Mouse (Mus musculus): ENCODE measurements around the gene Olfr1121. TPM values are rescaled to one million over a fixed set of nuclear protein-coding genes. Genes with fewer than 3 reads are reported as not detected.
"Not testable (repeated sequence)": the region's sequence is repeated elsewhere in the genome, so short reads cannot be mapped to it uniquely, and the experiment has no call there.

The Olfr1121 gene
- total RNA-seq (2012; rRNA removed) (not detected in 2 replicates), polyA plus RNA-seq (2012; ENCODE audit: insufficient read depth in 1 of 2, insufficient read length in 2 of 2, low read depth in 1 of 2, low replicate concordance in 2 of 2, missing spikeins in 1 of 2) (not detected)

- no peaks in the 10 kb centered on the region for H3K4me1 ChIP-seq (ENCODE audit: control insufficient read depth in 1 of 2, insufficient read depth in 2 of 2, low read length in 2 of 2)
- H3K4me3 ChIP-seq (ENCODE audit: control insufficient read depth in 1 of 2, insufficient read depth in 1 of 2, low read depth in 2 of 2, low read length in 2 of 2), result no peak within 1 kb of the TSS
- no peak for TF ChIP-seq E2F4 (IDR thresholded peaks at IDR 0.05; ENCODE audit: borderline replicate concordance, low read depth, low read length)
- TF ChIP-seq RCOR1 (IDR thresholded peaks at IDR 0.05; ENCODE audit: low read depth, low read length), result no peak
- no peak for TF ChIP-seq GABPA (IDR thresholded peaks at IDR 0.05; ENCODE audit: low read depth, low read length)
- no peak for TF ChIP-seq SIN3A (IDR thresholded peaks at IDR 0.05; ENCODE audit: low read length)
- no peak for TF ChIP-seq ZMIZ1 (IDR thresholded peaks at IDR 0.05; ENCODE audit: low read depth, low read length)
- TF ChIP-seq MYC (IDR thresholded peaks at IDR 0.05; ENCODE audit: low read depth, low read length), result no peak
- TF ChIP-seq MXI1 (IDR thresholded peaks at IDR 0.05; ENCODE audit: low read depth, low read length), result no peak
- no peak for TF ChIP-seq BHLHE40 (IDR thresholded peaks at IDR 0.05; ENCODE audit: borderline replicate concordance, low read depth, low read length)
- TF ChIP-seq USF2 (IDR thresholded peaks at IDR 0.05; ENCODE audit: borderline replicate concordance in 1 of 2, insufficient read depth in 1 of 2, low read depth in 1 of 2, low read length in 2 of 2), result no peak
- TF ChIP-seq CHD1 (IDR thresholded peaks at IDR 0.05; ENCODE audit: low read depth, low read length), result no peak
- no peak for TF ChIP-seq ZC3H11A (IDR thresholded peaks at IDR 0.05; ENCODE audit: low read depth, low read length)
- TF ChIP-seq SMC3 (IDR thresholded peaks at IDR 0.05; ENCODE audit: low read depth, low read length), result no peak
- TF ChIP-seq CHD2 (IDR thresholded peaks at IDR 0.05; ENCODE audit: low read length), result no peak
- no peak for TF ChIP-seq JUND (IDR thresholded peaks at IDR 0.05; ENCODE audit: low read depth, low read length)
- TF ChIP-seq NELFE (IDR thresholded peaks at IDR 0.05; ENCODE audit: low read depth, low read length), result no peak
- TF ChIP-seq UBTF (IDR thresholded peaks at IDR 0.05; ENCODE audit: borderline replicate concordance, insufficient read depth, low read depth, low read length), result no peak
- TF ChIP-seq ZKSCAN1 (IDR thresholded peaks at IDR 0.05; ENCODE audit: low read depth, low read length), result no peak
- TF ChIP-seq TAL1 (IDR thresholded peaks at IDR 0.05; ENCODE audit: low read length), result no peak
- no peak within 1 kb of the TSS for H3K27ac ChIP-seq (ENCODE audit: control insufficient read depth, low read depth, low read length)
- H3K9ac ChIP-seq (ENCODE audit: control insufficient read depth, low read depth, low read length, poor library complexity, severe bottlenecking), result no peak within 1 kb of the TSS
- no peaks in the 10 kb centered on the region for H3K79me2 ChIP-seq (ENCODE audit: control insufficient read depth, insufficient read depth, low read length, poor library complexity)
- no peak for DNase-seq (ENCODE audit: low read depth, low spot score)
- H3K27me3 ChIP-seq (ENCODE audit: control insufficient read depth in 1 of 2, insufficient read depth in 2 of 2, low read length in 2 of 2), result no peaks in the 10 kb centered on the region
- H3K36me3 ChIP-seq (ENCODE audit: control insufficient read depth in 1 of 2, insufficient read depth in 2 of 2, low read length in 2 of 2), result no peaks in the 10 kb centered on the region
- no peaks in the 10 kb centered on the region for H3K9me3 ChIP-seq (replicated peaks; ENCODE audit: insufficient read depth, low read length)
Measured at GRCm38 (mm10) chr2:87369595-87369994, at the start of gene Olfr1121. Olfr1121 (plus strand) TSS chr2:87369895.

GRCm38 (mm10) chr2:87354515-87354914 lies 15.2 kb upstream of the Olfr1121 start, which contains the start of gene Olfr1120:
Olfr1120 (plus strand) TSS chr2:87354815.
- Histone ChIP-seq H3K36me3 (ENCODE audit: control insufficient read depth in 1 of 2, insufficient read depth in 2 of 2, low read length in 2 of 2) (no peaks in the 10 kb centered on the region), H3K4me1 (ENCODE audit: control insufficient read depth in 1 of 2, insufficient read depth in 2 of 2, low read length in 2 of 2) (no peaks in the 10 kb centered on the region), H3K9me3 (replicated peaks; ENCODE audit: insufficient read depth, low read length) (no peaks in the 10 kb centered on the region), H3K4me3 (ENCODE audit: control insufficient read depth in 1 of 2, insufficient read depth in 1 of 2, low read depth in 2 of 2, low read length in 2 of 2) (no peak within 1 kb of the TSS), H3K27ac (ENCODE audit: control insufficient read depth, low read depth, low read length) (no peak within 1 kb of the TSS), H3K27me3 (ENCODE audit: control insufficient read depth in 1 of 2, insufficient read depth in 2 of 2, low read length in 2 of 2) (no peaks in the 10 kb centered on the region), H3K79me2 (ENCODE audit: control insufficient read depth, insufficient read depth, low read length, poor library complexity) (no peaks in the 10 kb centered on the region), H3K9ac (ENCODE audit: control insufficient read depth, low read depth, low read length, poor library complexity, severe bottlenecking) (no peak within 1 kb of the TSS)
- DNase-seq (ENCODE audit: low read depth, low spot score), result no peak
- TF ChIP-seq SMC3 (IDR thresholded peaks at IDR 0.05; ENCODE audit: low read depth, low read length) (no peak), MXI1 (IDR thresholded peaks at IDR 0.05; ENCODE audit: low read depth, low read length) (no peak), MEF2A (IDR thresholded peaks at IDR 0.05; ENCODE audit: extremely low read depth, insufficient replicate concordance, low read depth, low read length, poor library complexity, severe bottlenecking) (no peak), POLR2AphosphoS2 (IDR thresholded peaks at IDR 0.05; ENCODE audit: low read length) (no peak), RCOR1 (IDR thresholded peaks at IDR 0.05; ENCODE audit: low read depth, low read length) (no peak), E2F4 (IDR thresholded peaks at IDR 0.05; ENCODE audit: borderline replicate concordance, low read depth, low read length) (no peak), UBTF (IDR thresholded peaks at IDR 0.05; ENCODE audit: borderline replicate concordance, insufficient read depth, low read depth, low read length) (no peak)

- not testable (repeated sequence) for H3K27ac ChIP-seq (ENCODE audit: control insufficient read depth, low read depth, low read length); H3K79me2 ChIP-seq (ENCODE audit: control insufficient read depth, insufficient read depth, low read length, poor library complexity); H3K36me3 ChIP-seq (ENCODE audit: control insufficient read depth in 1 of 2, insufficient read depth in 2 of 2, low read length in 2 of 2); DNase-seq (ENCODE audit: low read depth, low spot score); H3K9ac ChIP-seq (ENCODE audit: control insufficient read depth, low read depth, low read length, poor library complexity, severe bottlenecking); H3K4me1 ChIP-seq (ENCODE audit: control insufficient read depth in 1 of 2, insufficient read depth in 2 of 2, low read length in 2 of 2); H3K9me3 ChIP-seq (replicated peaks; ENCODE audit: insufficient read depth, low read length); H3K4me3 ChIP-seq (ENCODE audit: control insufficient read depth in 1 of 2, insufficient read depth in 1 of 2, low read depth in 2 of 2, low read length in 2 of 2); H3K27me3 ChIP-seq (ENCODE audit: control insufficient read depth in 1 of 2, insufficient read depth in 2 of 2, low read length in 2 of 2)
Measured at GRCm38 (mm10) chr2:87360121-87360520, 9.6 kb upstream of the Olfr1121 start.
